Mouse (Mus musculus) A20 (cell line): ENCODE results near the gene Ccdc160.

ENCODE experiments used
- DNase-seq: peaks from one replicate; pipeline ENCODE4 v3.0.0-alpha.2; 2011; ENCODE audit warnings: low read depth, low spot score

Ccdc160 gene

DNA sequence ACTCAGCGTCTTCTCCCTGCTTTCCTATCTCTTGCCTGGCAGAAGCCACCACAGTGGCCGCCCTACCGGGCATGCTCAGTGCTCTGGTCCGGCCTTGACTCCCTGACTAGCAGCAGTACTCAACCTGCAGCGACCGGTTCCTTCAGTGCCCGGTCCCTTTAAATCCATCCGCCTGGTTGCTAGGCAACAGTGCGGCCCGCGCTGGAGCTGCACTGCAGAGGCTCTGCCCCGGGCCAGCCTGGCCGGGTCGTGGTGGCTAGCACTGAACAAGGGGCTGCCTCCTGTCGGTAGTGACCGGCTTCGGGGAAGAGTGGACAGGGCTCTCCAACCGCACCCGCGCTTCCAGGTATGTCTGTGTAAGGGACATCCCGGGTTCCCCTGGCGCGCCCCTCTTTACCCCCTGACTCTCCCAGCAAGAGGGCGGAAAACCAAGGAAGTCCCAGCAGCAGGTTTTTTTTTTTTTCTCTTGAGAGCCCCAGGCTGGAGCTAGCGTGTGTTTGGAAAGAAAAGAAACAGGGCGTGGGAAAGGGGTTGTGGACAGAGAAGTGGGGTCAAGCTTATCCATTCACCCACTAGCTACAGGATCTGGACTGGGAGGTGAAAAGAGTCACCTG lies at the start of gene Ccdc160:
Gene Ccdc160, plus strand, starts transcription at position 221 of the 614 bp plus-strand sequence.
- no peak for DNase-seq

DNA sequence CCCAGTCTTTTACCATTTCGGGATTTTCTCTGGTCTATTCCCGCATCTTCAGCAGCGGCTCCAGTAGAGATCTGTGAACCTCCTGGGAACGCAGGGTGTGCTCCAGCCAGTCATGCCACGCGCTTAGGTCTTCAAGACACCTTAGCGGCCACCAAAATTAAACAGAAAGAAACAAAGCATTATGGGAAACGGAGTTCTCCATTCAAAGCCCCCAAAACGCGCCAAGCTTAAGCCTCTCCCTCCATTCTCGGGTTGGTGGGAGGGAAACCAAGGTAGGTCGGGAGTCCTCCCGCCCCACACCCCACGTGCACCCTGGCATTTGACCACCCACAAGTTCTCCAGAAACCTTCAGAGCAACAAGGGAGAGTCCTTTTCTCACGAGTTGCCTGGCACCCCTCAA lies 47.2 kb upstream of the Ccdc160 start:
- no peak for DNase-seq

DNA sequence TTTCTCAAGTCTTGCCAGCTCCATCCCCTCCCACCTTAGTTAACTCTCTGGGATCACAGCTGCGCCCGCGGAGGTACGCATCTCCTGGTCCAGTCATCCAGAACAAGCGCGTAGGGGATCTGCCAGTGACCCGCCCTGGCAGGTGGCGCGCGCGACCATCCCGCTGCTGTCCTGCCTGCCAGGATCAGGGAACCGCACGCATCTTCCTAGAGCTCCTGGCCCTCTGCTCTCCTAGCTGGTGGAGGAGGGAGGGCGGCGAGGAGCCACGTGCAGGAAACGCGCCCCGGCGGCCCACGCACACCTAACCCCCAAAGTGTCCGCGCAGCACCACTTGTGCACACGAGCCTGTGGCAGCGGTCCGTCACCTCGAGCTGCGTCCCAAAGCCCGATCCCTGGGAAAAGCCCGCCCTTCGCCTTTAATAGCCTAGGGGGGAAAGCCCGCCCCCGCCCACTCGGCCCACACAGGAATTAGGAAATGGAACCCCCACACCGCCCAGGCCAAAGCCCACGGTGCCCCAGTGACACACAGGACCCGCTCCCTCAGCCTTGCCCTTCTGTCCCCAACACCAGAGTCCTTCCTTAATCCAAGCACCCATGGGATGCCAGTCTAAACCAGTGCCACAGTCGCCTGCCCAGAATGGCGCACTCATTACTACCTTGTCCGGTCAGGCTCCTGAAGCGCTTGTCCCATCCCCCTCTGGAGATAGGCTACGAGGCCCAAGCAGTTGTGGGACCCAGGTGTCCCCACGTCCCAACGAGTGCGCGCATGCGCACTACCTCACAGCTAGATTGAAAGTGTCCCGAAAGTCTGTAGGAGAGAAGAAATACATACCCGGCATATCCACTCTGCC lies 46.6 kb upstream of the Ccdc160 start:
- no peak for DNase-seq

DNA sequence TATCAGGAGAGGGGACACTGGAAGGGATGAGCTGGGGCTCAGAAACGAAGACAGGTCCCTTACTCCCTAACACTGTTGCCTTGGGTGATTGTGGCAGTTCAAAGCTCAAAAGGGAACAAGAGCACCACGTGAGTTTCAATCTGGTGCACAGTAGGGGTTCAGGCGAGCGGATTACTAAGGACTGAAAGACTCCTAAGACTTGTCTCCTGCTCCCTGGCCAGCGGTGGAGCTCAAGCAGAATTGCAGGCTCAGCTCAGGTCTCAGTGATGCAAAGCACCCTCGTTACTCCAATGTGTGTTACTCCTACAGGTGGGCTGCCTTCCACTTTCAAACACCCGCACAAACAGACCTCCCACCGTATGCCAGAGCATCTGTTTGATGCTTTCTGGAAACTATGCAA lies 45.5 kb upstream of the Ccdc160 start:
- DNase-seq = no peak

DNA sequence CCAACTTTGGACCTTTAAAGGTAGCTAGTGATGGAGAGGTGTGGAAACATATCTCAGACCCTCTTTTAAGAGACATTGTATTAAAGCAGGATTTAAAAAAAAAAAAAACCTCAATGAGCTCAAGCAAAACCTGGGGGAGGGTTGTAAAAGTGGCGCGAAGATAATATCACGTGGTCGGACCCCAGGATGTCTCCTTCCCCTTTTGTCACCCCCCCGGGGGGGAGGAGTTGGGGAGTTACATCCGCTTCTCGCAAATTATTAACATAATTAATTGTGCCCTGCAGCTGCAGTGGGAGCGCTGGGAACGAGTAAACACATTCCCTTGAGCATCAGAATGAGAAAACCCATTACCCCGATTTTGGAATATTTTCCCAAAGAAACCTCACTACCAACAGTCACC lies 45.1 kb upstream of the Ccdc160 start:
- DNase-seq = no peak

DNA sequence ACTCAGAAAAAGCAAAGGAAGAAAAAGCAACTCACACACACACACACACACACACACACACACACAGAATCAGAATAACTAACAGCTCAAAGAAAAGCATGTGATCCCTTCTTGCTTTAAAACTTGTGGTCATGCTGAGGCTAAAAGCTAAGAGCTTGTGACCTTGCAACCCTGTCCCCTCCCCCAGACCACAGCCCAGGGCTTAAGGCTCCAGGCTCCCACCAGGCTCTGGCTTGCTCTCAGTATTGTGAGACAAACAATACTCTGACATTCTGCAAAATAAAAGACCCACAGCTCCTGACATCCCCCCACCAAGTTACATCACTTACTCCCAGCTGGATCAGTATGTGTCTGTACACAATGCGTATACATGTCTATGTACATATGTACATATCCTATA lies 44.2 kb upstream of the Ccdc160 start:
- no peak for DNase-seq

DNA sequence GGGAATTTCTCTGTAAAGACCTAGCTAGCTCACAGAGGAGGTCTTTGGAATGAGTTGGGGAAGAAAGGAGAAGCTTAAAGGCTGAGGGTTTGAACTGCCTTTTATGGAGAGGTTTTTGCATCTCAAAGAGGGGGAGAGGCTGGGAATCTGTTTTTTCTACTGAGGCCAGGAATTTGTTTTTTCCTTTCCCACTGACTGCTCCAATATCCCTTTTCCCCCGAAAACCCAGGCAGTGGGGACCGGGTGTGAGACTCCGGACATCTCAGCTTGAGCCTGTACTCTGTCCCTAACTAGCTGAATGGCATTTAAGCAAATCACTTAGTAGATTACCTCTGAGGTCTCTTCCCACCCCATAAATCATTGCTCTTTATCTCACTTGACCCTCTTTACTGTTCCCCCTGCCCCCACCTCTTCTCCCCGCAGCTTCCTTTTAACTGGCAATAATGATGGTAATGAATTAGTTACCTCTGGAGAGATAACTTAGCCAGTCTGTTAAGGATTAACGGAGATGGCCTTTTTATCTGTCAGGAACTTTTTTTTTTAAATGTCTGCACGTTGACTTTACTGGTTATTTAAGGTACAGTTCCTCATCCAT lies 37.4 kb upstream of the Ccdc160 start:
- no peak for DNase-seq

DNA sequence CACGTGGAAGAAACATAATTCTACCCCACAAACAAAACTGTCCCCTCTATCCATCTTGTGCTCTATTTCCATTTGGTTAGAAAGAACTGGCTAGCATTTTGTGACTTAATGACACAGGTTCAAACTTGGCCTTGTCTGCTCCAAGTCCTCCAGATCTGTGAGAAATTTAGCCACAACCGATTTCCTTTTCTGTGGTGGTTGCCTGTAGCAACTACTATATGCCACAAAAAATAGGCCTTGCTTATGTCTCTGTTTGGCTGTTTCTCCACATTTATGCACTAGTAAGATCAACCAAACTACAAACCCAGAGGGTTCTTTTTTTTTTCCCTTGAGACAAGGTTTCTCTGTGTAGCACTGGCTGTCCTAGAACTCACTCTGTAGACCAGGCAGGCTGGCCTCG lies 33.8 kb upstream of the Ccdc160 start:
- DNase-seq = no peak

DNA sequence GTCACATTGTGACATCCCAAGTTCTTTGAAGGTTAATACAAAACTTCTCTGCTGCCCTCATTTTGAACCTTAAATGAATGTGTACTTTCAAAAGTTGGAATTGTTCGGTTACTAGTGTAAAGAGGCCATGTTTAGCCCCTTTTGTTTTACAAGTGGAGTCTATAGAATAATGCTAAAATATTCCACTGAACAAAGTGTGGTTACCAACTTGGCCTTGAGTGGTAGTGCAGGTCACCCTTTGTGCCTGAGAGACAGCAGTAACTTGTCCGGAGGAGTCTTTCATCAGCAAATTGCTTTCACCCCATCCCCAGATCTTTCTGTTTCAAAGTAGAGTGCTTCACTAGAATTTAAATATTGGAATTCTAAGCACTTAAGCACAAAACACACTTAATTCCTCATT lies 31.8 kb upstream of the Ccdc160 start:
- no peak for DNase-seq

DNA sequence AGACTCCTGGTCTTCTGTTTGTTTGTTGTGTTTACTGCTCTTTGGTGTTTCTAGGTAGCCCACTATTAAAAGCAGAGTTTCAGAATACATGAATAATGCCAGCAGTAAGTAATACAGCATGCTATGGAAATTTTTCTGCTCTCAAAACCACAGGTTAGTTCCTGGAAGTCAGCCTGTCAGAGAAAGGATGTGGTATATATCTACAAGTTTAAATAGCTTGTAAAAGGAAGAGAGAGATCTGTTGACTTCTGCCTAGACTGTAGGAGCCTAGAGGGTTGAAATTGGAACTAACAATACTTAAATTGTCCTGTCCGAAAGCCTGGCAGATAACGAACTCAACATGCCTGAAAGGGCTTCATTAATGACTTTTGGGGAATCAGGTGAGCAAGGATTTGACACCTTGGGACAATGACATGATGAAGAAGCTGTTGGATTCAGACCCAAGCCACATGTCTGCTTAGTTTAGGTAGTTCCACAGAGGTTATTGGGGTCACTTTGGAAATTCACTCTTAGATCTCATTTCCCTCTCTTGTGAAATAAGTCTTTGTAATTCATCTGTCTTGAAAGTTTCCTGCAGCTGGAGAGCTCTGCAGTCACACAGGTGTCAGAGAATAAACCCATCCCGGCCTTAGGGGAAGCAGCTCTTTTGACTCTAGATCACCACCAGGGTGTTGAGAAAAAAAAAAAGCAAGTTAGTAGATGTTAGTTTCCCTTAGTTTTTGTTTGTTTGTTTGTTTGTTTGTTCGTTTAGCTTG lies 30.6 kb upstream of the Ccdc160 start:
- no peak for DNase-seq

DNA sequence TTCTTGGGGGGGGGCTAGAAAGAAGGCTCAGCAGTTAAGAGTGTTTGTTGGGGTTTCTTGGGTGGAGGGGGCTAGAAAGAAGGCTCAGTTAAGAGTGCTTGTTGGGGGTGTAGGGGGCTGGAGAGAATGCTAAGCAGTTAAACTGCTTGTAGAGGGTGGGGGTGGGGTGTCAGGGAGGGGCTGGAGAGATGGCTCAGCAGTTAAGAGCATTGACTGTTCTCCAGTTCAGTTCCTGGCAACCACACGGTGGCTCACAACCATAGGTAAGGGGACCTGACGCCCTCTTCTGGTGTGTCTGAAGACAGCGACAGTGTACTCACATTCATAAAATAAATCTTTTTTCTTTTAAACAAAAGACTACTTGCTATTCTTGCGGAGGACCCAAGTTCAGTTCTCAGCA lies 28.8 kb upstream of the Ccdc160 start:
- no peak for DNase-seq

DNA sequence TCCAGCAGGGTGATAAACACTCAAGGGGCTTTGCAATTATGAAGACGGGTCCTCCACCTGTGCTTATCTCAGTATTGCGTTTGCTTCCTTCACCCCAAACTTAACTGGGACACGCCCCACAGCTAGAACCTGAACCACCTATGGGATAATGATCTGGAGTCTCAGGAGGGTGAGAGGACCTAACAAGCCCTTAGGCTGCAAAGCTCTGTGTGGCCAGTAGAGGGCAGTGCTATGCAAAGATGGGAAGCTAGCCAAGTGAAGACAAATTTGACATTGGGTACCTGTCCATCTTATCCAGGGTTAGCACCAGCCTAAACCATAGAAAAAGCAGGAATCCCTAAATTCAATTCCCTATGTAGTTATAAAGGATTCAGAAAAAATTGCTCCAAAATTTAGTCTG lies 15.0 kb upstream of the Ccdc160 start:
- DNase-seq = peak; percentile 25

DNA sequence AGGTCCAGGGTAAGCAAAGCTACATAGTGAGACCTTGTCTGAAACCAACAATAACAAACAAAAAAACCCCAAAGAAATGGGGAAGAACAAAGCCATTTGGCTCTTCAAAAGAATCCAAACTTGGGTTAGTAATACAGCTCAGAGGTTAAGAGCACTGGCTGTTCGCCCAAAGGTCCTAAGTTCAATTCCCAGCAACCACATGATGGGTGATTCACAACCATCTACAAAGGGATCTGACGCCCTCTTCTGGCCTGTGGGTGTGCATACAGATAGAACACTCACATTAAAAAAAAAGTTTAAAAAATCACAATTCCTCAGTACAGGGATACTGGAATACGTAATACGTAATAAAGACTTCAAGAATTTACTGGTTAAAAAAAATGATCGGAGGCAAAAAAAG lies 13.3 kb upstream of the Ccdc160 start:
- no peak for DNase-seq

DNA sequence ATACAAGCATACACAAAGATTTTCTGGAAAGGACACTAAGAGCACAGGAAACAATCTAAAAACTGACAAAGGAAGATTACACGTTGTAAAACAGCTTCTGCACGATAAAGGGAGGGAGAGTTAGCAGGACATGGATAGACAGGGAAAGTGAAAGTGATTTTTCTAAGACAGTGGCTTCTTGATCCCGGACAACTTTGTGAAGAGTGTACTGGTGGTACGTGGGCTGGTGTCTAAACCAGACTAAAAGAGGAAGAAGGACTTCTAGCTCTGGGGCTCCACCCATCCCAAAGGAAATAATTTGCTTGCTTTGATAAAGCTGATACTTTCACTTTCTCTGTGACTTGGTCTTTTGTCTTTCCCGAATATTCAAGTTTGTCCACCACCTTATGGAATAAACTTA lies 7.1 kb upstream of the Ccdc160 start:
- peak; percentile 19 for DNase-seq

DNA sequence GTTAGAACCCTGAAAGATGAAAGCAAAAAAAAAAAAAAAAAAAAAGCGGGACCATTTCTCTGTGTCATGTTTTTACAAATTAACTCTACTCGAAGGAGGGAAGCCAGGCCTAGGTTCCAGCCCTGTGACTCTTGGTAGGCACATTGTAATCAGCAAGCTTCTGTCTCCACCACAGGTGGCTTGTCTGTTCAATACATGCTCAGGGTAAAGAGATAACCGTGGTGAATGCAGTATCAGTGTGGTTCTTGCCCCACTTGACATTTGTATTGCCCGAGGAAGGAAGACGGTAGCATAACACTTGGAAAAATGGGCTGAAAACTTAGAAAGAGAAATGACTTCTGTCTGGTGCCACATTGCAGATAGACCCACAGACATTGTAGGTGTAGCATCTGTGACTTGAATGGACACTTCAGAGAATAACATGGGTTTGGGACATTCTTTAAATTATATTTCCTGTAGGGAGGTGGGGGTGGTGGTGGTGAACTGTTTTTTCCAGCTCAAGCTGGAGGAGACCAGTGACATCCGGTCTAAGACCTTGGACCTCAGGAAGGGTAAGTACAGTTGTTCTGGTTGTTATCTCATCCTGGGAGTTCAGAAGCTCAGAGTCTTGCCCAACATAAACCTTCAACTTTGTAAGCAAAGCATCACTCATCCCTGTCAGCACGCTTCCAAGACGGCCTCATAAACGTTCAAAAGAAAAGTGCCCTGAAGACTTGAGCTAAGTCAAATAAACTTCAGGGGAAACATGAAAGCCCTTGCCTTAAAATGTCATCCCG lies 1.1 kb downstream of the Ccdc160 start:
- no peak for DNase-seq

DNA sequence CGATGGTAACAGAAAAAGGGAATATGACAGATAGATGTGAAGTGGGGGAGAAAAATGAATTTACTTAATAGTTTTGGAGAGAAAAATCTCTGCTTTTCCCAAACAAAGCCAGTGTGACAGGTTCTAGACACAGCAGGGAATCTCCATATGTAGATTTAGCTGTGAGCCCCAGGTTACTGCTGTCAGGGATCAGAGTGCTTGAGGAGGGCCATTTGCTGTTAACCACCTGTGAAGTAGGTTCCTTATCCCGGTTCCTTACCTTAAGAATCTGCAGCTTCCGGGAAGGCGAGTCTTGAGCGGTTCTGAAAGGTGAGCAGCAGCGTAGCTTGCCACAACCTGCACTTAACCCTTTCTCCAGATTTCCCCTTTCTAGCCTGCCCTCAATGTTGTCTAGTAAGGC lies 1.9 kb downstream of the Ccdc160 start:
- no peak for DNase-seq

DNA sequence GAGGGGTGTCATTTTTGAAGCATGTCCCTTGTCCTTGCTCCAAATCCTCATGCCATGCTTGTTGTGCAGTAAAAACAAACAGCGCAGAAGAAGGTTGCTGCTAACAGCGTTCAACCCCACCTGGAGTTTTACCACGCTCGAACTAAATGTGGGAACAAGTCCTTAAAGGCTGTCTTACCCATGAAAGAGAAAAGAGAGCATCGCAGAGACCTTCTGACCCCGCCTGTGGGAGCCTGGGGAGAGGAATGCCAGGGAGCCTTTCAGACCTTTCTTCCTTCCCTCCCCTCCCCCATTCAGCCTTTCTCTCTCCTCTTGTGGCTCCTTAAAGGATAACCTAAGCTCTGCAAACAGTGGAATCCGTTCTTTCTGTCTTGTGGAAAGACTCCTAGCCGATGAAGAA lies 4.8 kb downstream of the Ccdc160 start:
- no peak for DNase-seq

DNA sequence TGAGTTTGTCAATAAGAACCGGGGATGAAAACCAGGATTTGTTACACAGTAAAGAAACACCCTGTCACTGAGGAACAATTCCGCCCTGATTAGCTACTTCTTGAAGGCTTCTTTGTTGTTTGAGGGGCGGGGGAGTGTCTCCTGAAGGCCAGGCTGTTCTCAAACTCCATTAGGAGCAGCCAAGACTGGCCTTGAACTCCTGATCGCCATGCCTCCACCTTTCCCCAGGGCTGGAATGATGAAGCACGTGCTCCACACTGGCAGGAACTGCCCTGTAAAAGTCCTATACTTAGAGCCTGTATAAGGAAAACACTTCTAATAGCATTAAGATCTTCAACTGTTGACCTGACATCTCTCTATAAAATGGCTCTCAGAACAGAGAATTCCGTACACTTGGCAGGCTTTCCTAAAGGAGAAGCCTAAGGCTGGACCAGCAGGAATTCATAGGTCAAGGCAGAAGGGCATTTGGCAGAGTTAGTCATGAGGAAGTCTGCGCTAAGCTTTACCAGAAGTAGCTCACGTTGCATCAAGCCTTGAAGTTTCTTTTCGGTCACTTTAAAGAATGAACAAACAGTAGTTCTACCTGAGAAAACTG lies 6.1 kb downstream of the Ccdc160 start:
- no peak for DNase-seq

DNA sequence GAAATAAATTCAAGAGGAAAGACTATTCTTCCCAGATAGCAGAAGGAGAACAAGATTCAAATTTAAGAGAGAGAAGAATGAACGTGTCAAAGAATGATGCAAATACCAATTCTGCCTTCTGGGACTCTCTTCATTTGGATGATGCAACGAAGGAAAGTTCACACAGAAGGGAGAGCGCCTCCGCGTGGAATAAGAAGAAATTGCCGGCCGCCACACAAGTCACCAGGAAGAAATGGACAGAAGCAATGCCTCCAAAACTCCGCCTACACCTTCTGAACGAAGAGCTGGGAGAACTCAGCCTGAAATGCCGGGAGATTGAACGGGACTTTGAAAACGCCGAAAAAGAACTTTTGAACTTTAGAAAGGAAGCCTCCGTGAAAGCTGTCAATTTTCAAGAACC lies 7.3 kb downstream of the Ccdc160 start:
- no peak for DNase-seq

DNA sequence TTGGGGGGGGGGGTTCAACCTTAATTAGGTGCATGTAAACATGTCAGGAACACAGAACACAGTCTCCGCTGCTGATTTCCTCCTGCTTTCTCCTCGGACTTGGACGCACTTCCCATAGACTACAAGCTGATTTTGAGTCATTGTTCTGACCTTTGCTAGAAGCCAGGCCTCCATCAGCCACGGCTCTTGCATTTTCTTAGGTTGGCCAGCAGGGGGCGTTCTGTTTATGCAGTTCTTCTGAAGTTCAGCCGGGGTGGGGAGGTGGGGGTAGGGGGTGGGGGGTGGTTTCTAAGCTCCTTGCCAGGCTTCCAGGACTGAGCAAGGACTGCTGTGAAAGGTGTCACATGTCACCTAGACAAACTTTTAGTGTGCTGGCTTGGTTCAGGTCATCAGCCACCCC lies 8.6 kb downstream of the Ccdc160 start:
- peak; percentile 26 for DNase-seq

DNA sequence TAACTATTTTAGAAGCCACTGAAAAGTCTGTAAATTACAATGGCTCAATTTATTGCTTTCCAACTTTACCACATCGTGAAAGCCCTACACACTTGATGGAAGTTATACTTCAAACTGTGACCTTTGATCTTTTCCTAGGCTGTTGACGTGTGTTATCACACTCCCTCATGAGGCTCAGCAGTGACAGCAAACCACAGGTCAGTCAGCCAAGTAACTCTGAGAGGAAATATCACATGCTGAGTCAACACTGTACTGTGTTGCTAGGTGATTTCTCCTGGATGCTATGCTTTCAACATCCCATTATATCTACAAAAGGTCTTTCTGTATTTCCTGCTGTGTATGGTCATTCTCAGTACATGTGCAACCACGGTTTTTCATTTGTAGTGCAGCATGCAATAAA lies 28.3 kb downstream of the Ccdc160 start:
- no peak for DNase-seq
